Mouse (Mus musculus) liver, embryonic 14.5 days (tissue): Measurements from ENCODE around the gene Hs3st1.

ENCODE experiments used
- CTCF ChIP-seq: IDR thresholded peaks from 2 replicates; pipeline ENCODE4 v1.5.1; 2016; ENCODE audit warnings: antibody characterized with exemption, low read depth, control low read depth
- EP300 ChIP-seq: IDR thresholded peaks from 2 replicates; pipeline ENCODE4 v1.6.1; 2016; ENCODE audit warnings: antibody characterized with exemption, low read depth

GRCm38 (mm10) chr5:39623304-39624217 is 131.7 kb downstream of the Hs3st1 start:
- no peak for TF ChIP-seq CTCF
- no peak for TF ChIP-seq EP300
